Mouse (Mus musculus) megakaryocyte, adult 5-6 weeks (primary cell): Measurements from ENCODE around the gene Fbxo2. TPM values are rescaled to one million over a fixed set of nuclear protein-coding genes. Genes with fewer than 3 reads are reported as not detected.

Source experiments
- ATAC-seq: 2 replicates; pipeline ENCODE4 v1.8.0; 2016; ENCODE audit warnings: mild to moderate bottlenecking, inconsistent platforms; ENCODE audit not compliant: poor library complexity, severe bottlenecking
- total RNA-seq, 2 experiments: library from RNA; stranded (forward) in 1 of 2; stranded (reverse) in 1 of 2; fragments of 153-499, 151-499 nt in 1 of 2; fragments of 221-1000, 200-1000 nt in 1 of 2; gene quantifications; 2 replicates each; pipeline versions ENCODE4 v1.2.3 to v1.2.4; 2015 to 2017

Fbxo2 gene
- total RNA-seq, 2 experiments from 2014 or later, result not detected

DNA sequence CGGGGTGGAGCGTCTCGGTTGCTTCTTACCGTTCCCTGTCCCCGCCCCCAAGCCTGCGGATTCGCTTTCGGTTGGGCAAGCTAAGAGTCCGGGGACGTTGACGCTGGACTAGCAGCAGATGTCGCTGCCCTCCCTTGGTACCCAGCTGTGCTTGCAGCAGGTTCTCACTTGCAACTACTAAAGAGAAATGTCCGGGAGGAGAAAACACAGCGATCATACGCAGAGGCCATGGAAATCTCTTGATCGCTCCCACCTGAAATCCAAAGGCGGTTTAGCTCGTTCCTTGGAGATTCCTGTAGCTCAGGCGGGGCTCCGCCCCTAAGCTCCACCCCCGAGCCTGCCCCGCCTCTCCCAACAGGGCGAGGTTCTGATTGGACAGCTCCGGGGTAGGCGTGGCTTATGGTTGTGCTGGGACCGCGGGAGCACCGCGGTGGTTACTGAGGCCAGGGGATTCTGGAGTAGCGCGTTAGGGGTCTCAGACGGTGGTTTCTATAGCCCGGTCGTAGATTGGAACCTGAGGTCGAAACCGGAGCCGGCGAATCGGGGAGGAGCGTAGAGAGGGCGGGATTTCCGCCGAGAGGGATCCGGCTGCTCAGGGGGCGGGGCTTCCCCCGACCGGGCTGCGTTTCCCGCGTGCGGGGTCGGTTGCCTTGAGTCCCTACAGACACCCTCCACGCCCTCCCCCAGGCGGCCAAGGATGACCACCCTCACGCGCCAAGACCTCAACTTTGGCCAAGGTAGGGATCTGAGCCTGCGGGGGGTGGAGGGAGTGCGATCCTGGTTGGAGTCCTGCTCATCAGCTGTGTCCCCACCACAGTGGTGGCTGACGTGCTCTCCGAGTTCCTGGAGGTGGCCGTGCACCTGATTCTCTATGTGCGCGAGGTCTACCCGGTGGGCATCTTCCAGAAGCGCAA lies 20.1 kb upstream of the Fbxo2 start:
- ATAC-seq, result peak; percentile 91

DNA sequence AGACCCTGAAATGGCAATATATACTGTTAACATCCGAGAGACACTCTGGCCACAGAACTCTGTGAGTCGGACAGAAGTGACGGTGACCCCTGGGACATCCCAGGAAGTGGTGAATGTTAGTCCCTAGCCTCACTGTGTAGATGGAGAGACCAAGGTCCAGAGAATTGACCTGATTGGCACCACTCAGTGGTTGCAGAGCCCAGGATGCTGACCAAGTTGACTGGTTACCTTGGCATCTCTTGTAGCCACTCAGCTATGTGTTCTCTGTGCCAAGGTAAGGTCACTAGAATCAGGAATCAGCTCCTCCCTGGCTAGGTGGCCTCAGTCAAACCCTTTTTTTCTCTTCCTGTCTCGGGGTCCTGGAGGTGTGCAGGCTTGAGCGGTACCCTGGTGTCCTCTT lies 16.7 kb upstream of the Fbxo2 start:
- no peak for ATAC-seq

DNA sequence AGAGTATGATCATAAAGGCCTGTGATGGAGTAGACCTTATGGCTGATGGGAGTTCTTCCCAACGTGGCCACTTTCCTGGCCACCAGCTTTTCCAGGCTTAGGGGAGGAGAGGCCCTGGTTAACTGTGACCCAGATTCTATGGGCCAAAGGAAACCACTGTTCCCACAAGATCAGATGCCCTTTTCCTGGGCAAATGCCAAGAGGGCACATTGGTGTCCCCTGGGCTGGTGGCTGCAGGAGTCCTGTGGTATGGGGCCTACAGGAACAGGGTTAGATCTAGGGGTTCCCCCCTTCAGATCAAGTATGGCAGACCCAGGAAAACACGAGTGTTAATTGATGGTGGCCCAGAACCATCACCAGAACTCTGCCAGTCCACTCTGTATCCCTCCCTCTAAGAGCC lies 12.7 kb upstream of the Fbxo2 start:
- ATAC-seq, result no peak

GRCm38 (mm10) chr4:148149540-148149939 lies 10.9 kb upstream of the Fbxo2 start:
- ATAC-seq, result no peak

DNA sequence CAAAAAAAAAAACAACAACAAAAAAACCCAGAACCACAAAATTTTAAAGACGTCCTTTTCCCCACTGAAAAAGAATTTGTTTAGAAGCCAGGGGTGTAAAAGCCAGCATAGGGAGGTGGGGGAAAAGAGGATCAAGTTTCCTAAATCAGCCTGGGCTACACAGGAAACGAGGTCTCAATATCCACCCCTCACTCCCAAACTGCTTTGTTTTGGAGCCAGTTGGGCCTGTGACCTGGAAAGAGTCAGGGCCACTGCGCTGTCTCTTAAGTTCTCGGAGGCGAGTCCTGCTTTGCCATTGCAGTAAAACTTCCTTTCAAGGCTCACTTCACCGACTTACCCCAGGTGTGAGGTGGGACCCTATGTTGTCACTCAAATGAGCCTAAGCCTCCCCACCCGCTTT lies 10.2 kb upstream of the Fbxo2 start:
- ATAC-seq, result no peak

GRCm38 (mm10) chr4:148150953-148151266 lies 9.5 kb upstream of the Fbxo2 start:
- ATAC-seq, result no peak

DNA sequence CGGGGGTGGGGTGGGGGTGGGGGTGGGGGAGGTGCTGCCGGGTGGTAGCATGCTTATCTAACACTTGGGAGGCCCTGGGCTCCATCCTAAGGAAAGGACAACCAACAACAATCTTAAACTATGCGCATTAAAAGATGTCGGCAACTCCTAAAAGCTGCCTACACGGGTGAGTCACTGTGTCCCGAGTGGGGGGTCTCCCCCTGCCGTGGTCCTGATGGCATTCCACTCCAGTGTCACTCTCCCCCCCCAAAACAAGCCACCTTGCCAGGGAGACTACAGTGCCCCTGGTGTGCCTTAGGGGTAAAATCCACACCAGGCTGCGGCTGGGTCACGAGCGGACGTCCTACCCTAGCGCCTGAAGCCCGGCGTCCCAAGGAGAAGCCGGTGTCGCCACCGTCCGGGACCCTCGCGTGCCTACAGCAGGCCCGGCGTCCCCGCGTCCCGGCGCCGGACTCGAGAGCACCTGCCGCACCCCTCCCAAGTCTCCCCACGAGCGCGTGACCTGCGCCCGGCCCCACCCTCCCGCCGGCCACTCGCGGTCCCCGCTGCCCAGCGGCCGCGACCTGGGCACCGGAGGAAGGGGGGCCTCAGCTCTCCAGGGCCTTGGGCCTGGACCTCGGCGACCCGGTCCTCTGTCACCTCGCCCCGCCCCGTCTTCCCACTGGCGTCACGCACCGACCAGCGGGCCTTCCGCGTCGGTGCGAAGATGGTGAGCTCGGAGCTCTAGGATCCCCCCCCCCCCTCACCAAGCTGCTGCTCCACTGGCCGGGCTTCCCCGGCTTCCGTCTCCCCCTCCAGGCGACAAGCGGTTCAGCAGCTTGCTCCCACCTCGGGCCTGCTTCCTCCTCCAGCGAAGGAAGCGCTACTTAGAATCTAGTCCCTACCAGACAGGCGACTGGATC lies 8.9 kb upstream of the Fbxo2 start, which contains the start of gene Fbxo6:
TSS of gene Fbxo6 (minus strand) at position 874 of the 902 bp plus-strand sequence.
- peak; percentile 91 for ATAC-seq

DNA sequence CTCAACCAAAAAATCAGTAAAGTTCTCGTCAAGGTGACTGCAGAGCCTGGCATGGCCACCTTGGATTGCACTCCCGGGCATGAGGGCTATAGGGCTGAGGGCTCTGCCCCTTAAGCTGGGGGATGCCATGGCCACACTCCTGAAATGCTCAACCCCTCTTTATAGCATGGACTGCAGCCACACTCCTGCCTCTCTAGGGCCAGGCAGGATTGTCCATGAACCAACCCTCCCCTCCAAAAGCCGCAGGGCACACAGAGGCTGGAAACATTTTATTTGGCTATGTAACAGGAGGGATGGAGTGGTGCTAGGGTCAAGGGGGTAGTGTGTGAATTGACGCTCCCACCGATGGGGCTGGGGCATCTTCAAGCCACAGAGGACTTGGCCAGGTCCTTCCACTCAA lies 7.9 kb upstream of the Fbxo2 start:
- ATAC-seq, result no peak

- no peak for ATAC-seq
Observed at GRCm38 (mm10) chr4:148154006-148154405, 6.4 kb upstream of the Fbxo2 start.

DNA sequence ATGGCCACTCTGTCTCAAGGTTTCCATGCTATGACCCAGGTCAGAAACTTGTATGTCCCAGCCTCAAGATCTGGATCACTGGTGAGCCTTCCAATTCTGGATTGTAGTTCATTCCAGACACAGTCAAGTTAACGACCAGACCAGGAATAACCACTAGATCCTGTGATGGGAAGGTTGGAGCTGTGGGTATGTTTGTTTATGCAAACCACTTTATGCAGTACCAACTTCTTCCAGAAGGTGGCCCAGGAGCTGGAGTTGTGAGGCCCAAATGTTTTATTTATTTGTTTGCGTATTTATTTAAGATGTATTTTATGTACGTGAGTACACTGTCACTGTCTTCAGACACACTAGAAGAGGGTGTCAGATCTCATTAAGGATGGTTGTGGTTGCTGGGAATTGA lies 5.4 kb upstream of the Fbxo2 start:
- ATAC-seq, result no peak

GRCm38 (mm10) chr4:148158436-148159348 lies 1.7 kb upstream of the Fbxo2 start:
- ATAC-seq, result no peak

- ATAC-seq, result peak; percentile 76
Observed at GRCm38 (mm10) chr4:148159544-148160435, 631 bp upstream of the Fbxo2 start.

- peak; percentile 64 for ATAC-seq
Observed at GRCm38 (mm10) chr4:148164002-148164439, 3.6 kb downstream of the Fbxo2 start.

DNA sequence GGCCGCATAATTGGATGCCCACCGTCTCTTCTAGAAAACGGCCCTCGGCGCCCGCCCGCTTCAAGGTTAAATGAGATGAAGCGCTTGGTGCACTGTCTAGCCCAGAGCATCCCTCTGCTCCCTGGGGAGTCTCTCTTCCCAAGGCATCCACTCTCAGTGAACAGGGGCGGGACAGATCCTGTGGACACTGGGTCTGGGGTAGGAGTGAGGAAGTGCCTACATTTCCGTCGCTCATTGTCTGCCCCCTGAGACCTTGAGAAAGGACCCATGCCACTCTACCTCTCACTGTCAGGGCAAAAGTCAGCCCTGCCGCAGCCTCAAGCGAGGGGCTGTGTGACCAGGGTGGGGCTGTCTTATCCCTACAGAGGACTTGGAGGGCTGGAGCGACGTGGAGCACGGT lies 4.0 kb downstream of the Fbxo2 start:
- no peak for ATAC-seq

DNA sequence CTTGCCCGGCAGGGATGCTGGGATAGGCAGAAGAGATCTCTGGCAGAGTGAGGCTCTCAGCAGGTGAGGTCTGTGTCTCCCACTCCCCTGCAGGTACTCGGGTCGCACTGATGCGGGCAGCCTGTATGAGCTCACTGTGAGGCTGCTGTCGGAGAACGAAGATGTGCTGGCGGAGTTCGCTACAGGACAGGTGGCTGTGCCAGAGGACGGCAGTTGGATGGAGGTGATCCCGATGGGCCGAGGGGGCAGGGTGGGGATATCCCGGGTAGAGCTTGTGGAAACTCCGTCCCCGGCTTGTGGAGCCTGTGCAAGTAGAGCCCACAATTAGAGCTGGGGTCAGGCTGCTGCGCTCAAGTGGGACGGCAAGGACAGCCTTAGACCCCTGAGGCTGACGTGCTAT lies 5.1 kb downstream of the Fbxo2 start:
- ATAC-seq, result no peak

DNA sequence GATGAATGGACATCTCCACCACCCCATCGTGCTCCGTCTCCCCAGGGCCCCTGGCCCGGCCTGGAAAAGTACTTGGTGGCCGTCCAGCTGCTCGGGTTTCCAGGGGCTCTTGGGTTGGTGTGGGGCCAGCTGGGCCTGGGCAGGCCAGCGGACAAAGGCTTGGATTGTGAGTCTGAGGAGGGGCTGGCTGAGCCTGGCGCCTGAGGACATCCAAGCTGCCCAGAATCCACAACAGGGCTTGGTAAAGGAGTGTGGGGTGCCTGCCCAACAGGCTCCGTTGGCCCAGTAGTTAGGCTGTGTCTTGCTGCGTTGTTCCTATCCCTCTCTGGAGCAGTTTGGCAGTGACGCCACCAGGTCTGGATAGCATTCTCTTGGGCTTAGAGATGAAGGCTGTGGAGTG lies 6.0 kb downstream of the Fbxo2 start:
- ATAC-seq, result no peak

- peak; percentile 29; the same call in 1 of the 2 replicates for ATAC-seq
Observed at GRCm38 (mm10) chr4:148166986-148167385, 6.6 kb downstream of the Fbxo2 start.

DNA sequence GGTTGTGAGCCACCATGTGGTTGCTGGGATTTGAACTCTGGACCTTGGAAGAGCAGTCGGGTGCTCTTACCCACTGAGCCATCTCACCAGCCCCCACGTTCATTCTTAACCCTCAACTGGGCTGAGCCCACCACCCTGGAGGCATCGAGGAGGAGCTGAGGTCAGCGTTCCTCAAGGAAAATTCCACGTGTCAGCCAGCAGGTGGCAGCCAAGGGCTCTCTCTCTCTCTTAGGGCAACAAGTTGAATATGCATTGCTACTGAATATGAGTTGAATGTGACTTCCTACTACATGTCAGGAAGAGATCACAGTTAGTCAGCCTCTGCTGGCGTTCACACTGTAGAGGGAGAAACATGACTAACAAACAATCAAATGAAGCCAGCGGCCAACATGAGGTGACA lies 7.9 kb downstream of the Fbxo2 start:
- ATAC-seq, result peak; percentile 58

DNA sequence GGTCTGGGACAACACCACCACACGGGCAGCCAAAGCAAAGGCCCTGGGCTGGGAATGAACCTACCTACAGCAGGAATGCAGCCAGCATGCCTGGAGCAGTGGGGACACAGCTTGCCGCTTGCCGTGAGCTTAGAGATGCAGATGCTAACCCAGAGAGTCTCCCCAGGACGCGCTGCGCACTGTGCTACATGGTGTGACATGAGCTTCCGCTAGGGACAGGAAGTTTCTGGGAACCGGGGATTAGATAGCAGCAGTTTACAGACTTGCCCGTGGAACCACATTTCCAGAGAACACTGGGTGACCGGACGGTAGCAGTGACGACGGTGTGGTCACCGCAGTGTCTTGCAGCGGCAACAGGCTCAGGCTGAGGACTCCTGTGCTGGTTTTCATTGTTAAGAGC lies 9.2 kb downstream of the Fbxo2 start:
- no peak for ATAC-seq

GRCm38 (mm10) chr4:148170842-148171241 lies 10.4 kb downstream of the Fbxo2 start:
- ATAC-seq, result peak; percentile 49; the same call in 1 of the 2 replicates
